Mouse (Mus musculus) spleen, postnatal 10 days (tissue): ENCODE measurements around the gene Nlrp2.

Source experiments
- DNase-seq, 2 experiments: peaks; one replicate each; pipeline ENCODE4 v3.0.0; 2021 to 2022; ENCODE audit warnings: low spot score in 2 of 2

Nlrp2 gene

DNA sequence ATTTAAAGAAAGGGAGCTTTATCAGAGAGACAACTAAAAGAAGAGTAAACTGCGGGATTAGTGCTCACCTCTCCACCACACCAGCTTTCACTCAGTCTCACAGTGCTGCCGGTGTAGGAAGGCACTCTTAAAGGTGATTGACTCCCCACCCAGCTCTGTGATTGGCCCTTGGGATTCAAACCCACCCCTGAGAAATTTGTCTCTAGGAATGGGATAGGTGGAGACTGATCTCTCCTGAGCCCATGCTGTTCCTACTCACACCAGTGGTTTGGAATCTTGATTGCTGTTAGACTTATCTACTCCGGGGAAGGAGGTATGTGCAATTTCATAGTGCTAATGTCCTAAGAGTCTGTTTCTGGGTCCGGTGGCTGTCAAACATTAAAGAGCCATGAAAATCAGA lies at the start of gene Nlrp2:
Gene Nlrp2, minus strand, starts transcription at position 101 of the 400 bp plus-strand sequence.
- no peak for DNase-seq

DNA sequence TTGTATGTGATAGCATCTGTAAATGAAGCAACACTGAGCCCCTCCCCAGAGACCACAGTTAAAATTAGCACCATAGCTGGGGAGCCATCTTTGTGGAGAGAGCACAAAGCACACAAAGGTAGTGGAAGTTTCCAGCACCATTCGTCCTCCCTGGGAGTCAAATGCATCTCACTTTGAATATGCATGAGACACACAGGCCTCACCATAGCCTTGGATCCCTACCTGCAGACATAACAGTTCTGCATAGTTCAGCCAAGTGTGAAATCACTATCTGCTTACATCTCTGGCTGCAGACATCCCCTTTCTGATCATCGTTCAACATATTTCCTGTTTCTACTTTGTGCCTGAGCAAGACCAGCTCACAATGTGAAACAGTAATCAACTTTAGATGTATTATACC lies 15.9 kb upstream of the Nlrp2 start:
- no peak for DNase-seq

DNA sequence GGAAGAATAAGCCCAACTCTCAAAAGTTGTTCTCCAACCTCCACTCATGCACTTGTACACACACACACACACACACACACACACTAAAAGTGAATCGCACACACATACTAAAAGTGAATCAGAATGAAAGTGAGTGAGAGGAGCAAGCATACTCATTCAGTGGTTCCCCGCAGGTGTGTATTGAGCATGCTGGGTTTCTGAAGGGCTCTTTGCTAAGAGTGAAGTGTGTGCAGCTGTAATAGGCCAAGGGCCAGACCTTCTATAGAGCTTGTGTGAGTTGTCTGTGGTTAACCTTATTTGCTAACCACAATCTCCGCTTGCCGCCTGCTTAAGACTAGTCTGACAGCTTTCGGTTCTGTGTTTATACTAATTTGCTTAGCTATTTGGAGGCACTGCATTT lies 12.8 kb upstream of the Nlrp2 start:
- DNase-seq = no peak

DNA sequence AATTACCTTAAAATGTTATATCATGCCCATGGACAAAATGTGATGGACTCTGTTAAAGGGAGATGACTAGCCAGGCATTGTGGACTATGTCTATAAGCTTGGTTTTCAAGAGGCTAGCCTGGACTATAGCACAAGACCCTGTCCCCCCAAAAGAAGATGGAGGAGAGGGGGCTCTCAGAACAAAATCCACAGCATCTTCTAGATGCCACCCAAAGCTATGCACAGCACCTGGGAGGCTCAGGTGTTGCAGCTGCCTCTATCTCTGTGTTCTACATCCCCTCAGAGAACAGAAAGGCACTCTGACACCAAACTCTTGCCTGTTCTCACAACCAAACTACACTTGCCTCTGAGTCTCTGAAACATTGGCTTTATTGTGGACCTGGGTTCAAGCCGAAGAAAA lies 598 bp downstream of the Nlrp2 start, which contains the start of gene Gm5065:
Gene Gm5065, plus strand, starts transcription at position 301 of the 400 bp plus-strand sequence.
- no peak for DNase-seq

DNA sequence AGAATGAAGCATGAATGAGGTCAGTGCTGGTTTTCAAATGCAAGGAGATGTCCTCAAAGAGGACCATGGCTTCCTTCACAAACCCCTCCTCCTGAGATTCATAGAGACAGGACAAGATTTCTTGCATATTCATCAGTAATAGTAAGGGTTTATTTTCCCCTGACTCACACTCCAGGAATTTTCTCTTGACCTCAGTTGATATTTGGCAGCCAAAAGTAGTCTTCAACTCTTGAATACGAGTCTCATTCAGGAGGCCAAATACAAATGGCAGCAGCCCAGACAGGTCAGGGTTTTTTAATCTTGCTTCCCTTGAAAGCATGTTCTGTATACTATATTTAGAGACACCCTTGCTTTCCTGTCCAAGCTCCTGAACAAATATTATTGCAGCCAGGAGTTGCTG lies 23.3 kb downstream of the Nlrp2 start:
- no peak for DNase-seq

DNA sequence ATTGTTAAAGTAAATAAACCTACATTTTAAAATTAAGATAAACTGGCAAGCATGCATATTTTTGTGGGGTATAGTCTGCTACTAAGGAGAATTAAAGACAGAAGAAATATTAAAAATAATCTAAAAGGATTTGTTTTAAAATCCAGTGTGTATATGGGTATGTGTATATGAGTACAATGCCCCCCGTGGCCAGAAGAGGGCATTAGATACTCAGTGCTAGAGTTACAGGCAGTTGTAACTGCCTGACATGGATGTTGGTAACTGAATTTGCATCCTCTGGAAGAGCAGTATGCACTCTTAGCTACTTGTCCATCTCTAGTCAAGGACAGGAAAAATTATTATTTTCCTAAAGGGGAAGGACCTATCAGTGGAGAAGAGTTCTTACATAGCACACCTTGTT lies 62.6 kb downstream of the Nlrp2 start:
- no peak for DNase-seq

DNA sequence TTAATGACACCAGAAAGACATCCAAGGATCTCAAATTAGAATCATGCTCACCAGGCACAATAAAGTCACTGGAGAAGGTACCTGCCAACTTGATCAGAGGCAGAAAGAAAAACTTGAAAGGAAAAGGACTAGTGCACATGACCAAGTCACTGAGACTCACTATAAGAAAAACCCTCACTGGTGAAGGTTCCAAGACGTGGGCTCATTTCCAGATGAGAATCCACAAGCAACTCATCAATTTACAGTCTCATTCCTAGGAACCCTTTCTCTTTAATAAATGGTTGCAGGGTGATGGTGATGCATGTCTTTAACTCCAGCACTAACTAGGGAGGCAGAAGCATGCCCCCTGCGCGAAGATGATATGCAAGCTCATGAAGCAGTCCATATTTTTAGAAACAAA lies 87.8 kb downstream of the Nlrp2 start:
- DNase-seq = no peak
